Mouse (Mus musculus): ENCODE results near the gene Serpinc1. TPM values are rescaled to one million over a fixed set of nuclear protein-coding genes. Genes with fewer than 3 reads are reported as not detected.
"Not testable (repeated sequence)": the region's sequence is repeated elsewhere in the genome, so short reads cannot be mapped to it uniquely, and the experiment has no call there.

The Serpinc1 gene
- polyA plus RNA-seq, 1 experiment from 2014 or later: 3.9 TPM

DNA sequence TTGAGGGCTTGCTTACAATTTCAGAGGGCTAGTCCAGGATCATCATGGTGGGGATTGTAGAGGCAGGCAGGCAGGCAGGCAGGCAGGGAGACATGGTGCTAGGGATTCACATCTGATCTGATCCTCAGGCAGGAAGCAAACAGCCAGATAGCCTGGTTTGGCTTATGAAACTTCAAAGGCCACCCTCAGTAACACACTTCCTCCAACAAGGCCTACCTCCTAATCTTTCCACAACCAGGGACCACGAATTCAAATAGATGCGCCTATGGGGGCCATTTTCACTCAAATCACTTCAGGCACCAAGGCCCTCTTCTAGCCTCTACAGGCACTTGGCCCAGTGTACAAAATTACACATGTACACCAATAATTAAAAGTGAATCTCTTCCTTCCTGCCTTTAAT lies 48.8 kb downstream of the Serpinc1 start:
- Histone ChIP-seq H3K27ac (no peak overlapping the region), H3K4me1 (no peaks in the 10 kb centered on the region), H3K4me3 (no peak overlapping the region), H3K36me3 (peaks cover 48% of the 10 kb centered on the region), H3K27me3 (no peaks in the 10 kb centered on the region), H3K9me3 (no peaks in the 10 kb centered on the region), H3K4me2 (replicated peaks) (no peak overlapping the region), H3K9ac (no peak overlapping the region)
- 70% methylated on average over 2 of the region's 2 CpGs for WGBS
- ATAC-seq (ENCODE audit: low FRiP score, low read depth): no peak

DNA sequence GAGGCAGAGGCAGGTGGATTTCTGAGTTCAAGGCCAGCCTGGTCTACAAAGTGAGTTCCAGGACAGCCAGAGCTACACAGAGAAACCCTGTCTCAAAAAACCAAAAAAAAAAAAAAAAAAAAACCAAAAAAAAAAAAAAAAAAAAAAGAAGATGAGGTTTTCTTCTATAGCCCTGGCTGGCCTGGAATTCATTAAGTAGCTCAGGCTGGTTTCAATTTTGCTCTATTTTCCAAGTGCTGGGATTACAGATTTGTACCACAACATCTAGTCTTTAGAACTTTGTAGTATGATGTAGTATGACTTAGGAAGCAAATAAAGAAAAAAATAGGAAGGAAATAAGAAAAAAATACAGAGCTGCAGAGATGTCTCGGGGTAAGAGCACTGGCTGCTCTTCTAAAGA lies 50.0 kb downstream of the Serpinc1 start:
- WGBS: 62% methylated on average over 1 of the region's 1 CpGs
- ATAC-seq (ENCODE audit: low FRiP score, low read depth); H3K4me3 ChIP-seq; H3K4me2 ChIP-seq (replicated peaks); H3K27me3 ChIP-seq; H3K4me1 ChIP-seq; H3K9ac ChIP-seq; H3K9me3 ChIP-seq; H3K27ac ChIP-seq: not testable (repeated sequence)
- H3K36me3 ChIP-seq: peaks cover 52% of the 10 kb centered on the region

DNA sequence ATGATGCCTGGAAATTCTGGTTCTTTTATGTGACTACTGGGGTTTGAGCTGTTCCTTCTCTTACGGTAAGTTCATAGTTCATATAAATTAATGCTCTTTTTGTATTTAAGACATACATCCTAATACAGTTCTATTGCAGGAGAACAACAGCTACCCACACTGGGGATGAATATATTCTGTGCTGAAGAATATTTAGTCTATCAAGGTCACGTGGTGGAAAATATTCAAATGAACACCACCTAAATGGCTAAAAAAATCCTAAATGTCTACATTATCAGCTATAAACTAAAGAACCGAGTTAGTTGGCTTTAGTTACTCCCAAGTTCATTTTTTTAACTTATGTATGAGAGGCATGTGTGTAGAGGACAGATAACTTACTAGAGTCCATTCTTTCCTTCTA lies 51.7 kb downstream of the Serpinc1 start:
- ATAC-seq (ENCODE audit: low FRiP score, low read depth): no peak
- Histone ChIP-seq H3K4me2 (replicated peaks) (no peak overlapping the region), H3K9me3 (no peaks in the 10 kb centered on the region), H3K4me3 (no peak overlapping the region), H3K9ac (no peak overlapping the region), H3K4me1 (peaks cover 9% of the 10 kb centered on the region), H3K36me3 (peaks cover 44% of the 10 kb centered on the region), H3K27ac (no peak overlapping the region), H3K27me3 (no peaks in the 10 kb centered on the region)
- WGBS: 88% methylated on average over 3 of the region's 3 CpGs

DNA sequence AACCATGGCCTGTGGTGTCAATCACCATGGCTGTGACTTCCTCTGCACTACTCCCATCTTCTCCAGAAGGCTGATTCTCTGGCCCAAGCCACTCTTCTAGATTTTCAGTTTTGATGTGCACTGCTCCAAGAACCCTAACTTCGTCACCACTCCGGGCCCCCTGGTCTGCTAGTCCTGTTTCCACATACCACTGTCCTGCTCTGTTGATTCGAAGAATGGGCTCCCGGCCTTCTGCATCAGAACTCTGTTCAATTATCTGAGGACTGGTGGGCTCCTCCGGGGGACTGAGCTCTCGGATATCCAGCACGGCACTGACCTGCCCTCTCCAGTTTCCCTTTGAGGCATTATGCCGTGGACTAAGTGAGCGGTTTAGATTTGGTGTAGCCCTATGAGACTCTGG lies 53.5 kb downstream of the Serpinc1 start:
- Histone ChIP-seq H3K27me3 (no peaks in the 10 kb centered on the region), H3K36me3 (peaks cover 49% of the 10 kb centered on the region), H3K4me1 (peaks cover 9% of the 10 kb centered on the region), H3K4me3 (no peak overlapping the region), H3K4me2 (replicated peaks) (no peak overlapping the region), H3K9me3 (no peaks in the 10 kb centered on the region), H3K9ac (no peak overlapping the region), H3K27ac (no peak overlapping the region)
- ATAC-seq (ENCODE audit: low FRiP score, low read depth): no peak
- WGBS: 93% methylated on average over 9 of the region's 9 CpGs

DNA sequence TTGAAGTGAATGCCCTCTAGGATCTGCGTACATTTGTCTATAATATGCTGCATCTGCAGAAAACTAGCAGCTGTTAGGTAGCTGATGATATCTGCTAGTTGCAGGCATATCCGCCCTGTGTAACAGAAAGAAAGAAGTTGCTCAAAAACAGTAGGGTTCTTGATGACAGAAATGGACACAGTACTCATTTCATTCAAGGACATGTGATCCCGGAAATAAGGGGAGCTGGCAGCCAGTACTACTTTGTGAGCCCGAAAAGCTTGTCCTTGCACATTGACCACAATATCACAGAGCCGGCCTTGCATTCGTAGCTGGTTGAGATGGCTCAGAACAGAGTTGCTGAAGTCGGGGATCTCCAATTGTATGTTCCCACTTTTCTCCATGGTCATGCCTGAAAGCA lies 54.0 kb downstream of the Serpinc1 start:
- no peaks in the 10 kb centered on the region for H3K27me3 ChIP-seq
- peaks cover 47% of the 10 kb centered on the region for H3K36me3 ChIP-seq
- no peak overlapping the region for H3K4me3 ChIP-seq
- no peak overlapping the region for H3K4me2 ChIP-seq (replicated peaks)
- H3K9me3 ChIP-seq: no peaks in the 10 kb centered on the region
- H3K27ac ChIP-seq: no peak overlapping the region
- 94% methylated on average over 7 of the region's 7 CpGs for WGBS
- no peak for ATAC-seq (ENCODE audit: low FRiP score, low read depth)
- H3K9ac ChIP-seq: no peak overlapping the region; the same call in 1 of the 2 replicates
- peaks cover 10% of the 10 kb centered on the region for H3K4me1 ChIP-seq

DNA sequence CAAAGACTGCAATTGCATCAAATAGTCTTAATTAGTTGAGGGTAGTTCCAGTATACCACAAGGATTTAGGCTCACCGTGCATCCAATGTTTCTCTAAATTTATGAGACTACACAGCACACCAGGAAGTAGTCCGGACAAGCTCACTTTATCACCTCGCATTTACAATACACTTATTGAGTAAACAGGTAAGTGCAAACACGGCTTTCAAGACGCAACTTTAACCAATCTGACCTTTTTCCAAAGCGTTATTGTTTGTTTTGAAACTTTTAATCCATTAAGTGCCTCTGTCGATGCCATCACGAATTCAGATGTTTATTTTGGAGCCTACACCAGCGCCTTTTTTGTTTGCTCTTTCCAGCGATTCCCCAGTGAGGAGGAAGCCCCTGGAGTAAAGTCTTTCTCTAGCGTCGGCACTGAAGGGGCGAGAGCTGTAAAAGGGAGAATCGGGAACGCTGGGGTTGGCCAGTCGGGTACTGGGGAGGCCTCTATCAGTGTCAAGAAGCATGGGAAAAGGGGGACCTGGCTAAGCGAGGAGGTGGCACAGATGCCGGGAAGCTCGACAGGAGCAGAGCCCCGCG lies 55.6 kb downstream of the Serpinc1 start:
- peak overlapping the region; percentile 90 for H3K27ac ChIP-seq
- H3K4me2 ChIP-seq (replicated peaks): peak overlapping the region; percentile 73
- H3K4me3 ChIP-seq: peak overlapping the region; percentile 81
- no peak for ATAC-seq (ENCODE audit: low FRiP score, low read depth)
- peak overlapping the region; percentile 85 for H3K9ac ChIP-seq
- peaks cover 59% of the 10 kb centered on the region for H3K36me3 ChIP-seq
- peaks cover 18% of the 10 kb centered on the region for H3K4me1 ChIP-seq
- under 1% methylated on average over 21 of the region's 21 CpGs for WGBS
- H3K9me3 ChIP-seq: no peaks in the 10 kb centered on the region
- no peaks in the 10 kb centered on the region for H3K27me3 ChIP-seq

DNA sequence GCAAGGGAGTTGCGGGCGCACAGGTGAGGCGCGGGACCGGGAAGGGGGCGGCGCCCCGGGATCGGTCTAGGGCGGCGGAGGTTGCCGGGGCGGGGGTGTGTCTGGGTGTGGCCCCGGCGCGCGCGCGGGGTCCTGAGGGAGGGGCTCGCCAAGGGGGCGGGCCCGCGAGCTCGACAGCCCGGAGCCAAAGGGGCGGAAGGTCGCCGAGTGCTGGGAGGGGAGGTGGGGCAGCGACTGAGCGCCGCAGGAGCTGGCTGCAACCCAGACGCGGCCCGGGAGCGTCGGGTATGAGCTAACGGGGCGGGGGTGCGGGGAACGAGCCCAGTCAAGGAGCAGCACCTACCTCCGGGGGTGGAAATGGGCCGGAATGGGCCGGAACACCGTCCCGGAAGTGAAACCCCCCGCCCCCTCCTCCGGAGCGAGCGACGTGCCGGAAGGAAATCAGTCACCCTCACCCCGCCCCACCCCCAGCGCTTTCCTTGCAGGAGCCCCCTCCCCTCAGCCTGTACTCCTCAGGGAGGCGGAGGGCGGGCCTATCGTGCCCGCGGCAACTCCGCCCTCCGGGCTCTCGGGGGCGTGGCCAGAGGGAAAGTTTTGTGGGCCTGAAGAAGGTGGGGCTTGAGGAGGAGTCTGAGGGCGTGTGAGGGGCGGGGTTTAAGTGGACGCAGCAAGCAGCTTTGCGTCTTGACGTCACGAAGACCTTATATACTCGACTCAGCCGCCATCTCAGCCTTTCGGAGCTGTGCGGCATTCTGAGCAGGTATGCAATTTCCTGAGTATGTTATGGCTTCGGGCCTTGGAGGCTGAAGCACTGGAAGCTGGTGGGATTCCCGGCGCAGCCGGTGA lies 56.3 kb downstream of the Serpinc1 start, which contains the start of gene Zbtb37:
TSS of gene Zbtb37 (minus strand) at position 415 of the 846 bp plus-strand sequence.
- Histone ChIP-seq H3K9ac (peak within 1 kb of the TSS; percentile 98), H3K27me3 (no peaks in the 10 kb centered on the region), H3K36me3 (peaks cover 60% of the 10 kb centered on the region), H3K4me1 (peaks cover 18% of the 10 kb centered on the region), H3K9me3 (no peaks in the 10 kb centered on the region), H3K4me2 (replicated peaks) (peak within 1 kb of the TSS; percentile 89), H3K4me3 (peak within 1 kb of the TSS; percentile 81), H3K27ac (peak within 1 kb of the TSS; percentile 93)
- ATAC-seq (ENCODE audit: low FRiP score, low read depth): peak; percentile 93
- WGBS: under 1% methylated on average over 69 of the region's 76 CpGs

DNA sequence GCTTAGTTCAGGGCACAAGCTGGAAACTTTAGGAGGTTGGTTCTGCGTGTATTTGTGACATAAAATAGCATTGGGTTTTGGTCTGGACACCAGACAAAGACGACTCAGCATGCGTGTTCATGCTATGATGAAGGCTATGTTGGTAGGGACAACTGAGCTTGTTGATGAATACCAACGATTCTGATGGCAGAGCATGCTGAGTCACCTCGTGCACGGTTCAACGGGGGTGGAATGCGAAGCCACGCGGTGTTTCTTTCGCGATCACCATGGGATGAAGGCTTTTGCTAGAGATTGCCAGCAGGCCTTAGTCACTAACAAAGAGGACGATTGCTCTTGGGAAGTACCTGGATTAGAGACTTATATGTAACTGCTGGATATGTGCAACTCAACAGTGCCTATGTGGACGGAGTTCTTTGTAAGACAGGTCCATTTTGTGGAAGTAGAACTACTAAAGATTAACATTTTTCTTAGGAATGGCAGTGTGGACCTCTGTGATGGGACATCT lies 56.9 kb downstream of the Serpinc1 start:
- Histone ChIP-seq H3K9ac (peak overlapping the region; percentile 98), H3K4me1 (peaks cover 18% of the 10 kb centered on the region), H3K4me3 (peak overlapping the region; percentile 81), H3K9me3 (no peaks in the 10 kb centered on the region), H3K27ac (peak overlapping the region; percentile 93), H3K4me2 (replicated peaks) (peak overlapping the region; percentile 89), H3K36me3 (peaks cover 58% of the 10 kb centered on the region), H3K27me3 (no peaks in the 10 kb centered on the region)
- WGBS: 0% methylated on average over 14 of the region's 14 CpGs
- peak; percentile 18 for ATAC-seq (ENCODE audit: low FRiP score, low read depth)

DNA sequence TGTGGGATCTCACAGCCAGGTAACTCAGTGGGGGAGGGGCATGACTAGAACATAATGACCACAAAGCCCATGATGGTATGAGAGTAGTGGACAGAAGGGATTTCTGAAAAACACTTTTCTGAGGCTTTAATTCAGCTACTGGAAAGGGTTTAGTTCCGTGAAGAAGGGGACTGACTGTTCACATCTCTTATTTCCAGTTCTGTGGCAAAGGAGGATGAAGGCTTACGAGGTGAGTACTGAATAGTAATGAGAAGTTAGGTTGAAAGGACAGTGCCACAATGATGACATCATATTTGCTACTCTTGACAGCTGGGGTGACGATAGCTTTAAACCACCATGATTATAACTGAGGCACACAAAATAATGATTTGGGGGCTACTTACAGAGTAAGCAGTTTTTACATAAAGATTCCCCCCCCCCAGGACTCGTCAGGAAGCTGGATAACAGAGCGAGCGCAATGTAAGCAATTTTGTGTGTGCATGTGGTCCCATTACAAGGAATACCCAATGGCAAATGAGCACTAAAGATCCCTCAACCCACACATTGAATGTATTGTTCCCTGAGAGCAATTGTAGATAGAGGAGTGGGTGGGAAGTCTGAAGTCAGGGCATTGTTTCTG lies 57.5 kb downstream of the Serpinc1 start:
- peak overlapping the region; percentile 81 for H3K4me3 ChIP-seq
- peaks cover 56% of the 10 kb centered on the region for H3K36me3 ChIP-seq
- H3K9me3 ChIP-seq: no peaks in the 10 kb centered on the region
- peak overlapping the region; percentile 98 for H3K9ac ChIP-seq
- peaks cover 18% of the 10 kb centered on the region for H3K4me1 ChIP-seq
- H3K27ac ChIP-seq: peak overlapping the region; percentile 93
- no peaks in the 10 kb centered on the region for H3K27me3 ChIP-seq
- peak overlapping the region; percentile 89 for H3K4me2 ChIP-seq (replicated peaks)
- WGBS: 1% methylated on average over 6 of the region's 6 CpGs
- no peak for ATAC-seq (ENCODE audit: low FRiP score, low read depth)

DNA sequence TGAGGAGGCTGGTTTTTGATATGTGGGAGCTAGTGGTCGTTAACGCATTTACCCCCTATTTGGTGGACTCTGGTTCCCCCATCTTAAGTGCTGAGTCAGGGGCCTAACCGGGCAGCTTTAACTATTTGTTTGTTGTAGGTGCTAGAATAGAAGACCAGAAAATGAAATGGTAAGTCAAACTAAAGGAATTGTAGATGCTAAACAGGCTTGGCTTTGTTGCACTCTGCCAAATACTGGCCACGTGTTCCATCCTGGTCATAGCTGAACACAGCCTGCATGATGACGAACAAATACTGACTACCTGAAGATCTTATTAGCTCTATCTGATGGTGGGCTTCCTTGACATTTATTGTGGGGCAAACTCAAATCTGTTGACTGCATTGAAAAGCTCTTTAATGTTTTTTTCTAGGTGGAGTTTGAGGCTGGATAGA lies 58.0 kb downstream of the Serpinc1 start:
- no peak for ATAC-seq (ENCODE audit: low FRiP score, low read depth)
- no peaks in the 10 kb centered on the region for H3K9me3 ChIP-seq
- WGBS: 2% methylated on average over 5 of the region's 5 CpGs
- H3K27me3 ChIP-seq: no peaks in the 10 kb centered on the region
- peaks cover 54% of the 10 kb centered on the region for H3K36me3 ChIP-seq
- H3K4me3 ChIP-seq: peak overlapping the region; percentile 81
- peak overlapping the region; percentile 93 for H3K27ac ChIP-seq
- peaks cover 18% of the 10 kb centered on the region for H3K4me1 ChIP-seq
- peak overlapping the region; percentile 89 for H3K4me2 ChIP-seq (replicated peaks)
- H3K9ac ChIP-seq: peak overlapping the region; percentile 98

DNA sequence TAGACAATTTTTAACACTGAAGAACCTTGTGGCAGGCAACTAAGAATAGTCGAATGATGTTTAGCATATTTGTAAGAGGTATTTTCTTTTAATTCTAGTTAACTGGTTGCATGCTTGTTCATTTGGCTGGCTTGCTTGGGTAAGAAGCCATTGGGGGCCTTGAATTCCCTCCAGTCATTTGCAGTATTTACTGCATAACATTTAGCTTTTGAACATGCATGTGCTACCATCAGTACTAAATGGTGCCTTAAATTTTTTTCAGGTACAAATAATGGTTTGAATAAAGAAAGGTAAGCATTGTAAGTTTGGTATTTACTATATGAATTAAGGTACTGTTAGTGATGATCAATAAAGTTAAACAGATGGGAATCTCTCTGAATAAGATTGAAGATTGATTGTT lies 58.6 kb downstream of the Serpinc1 start:
- Histone ChIP-seq H3K9ac (peak overlapping the region; percentile 98), H3K27me3 (no peaks in the 10 kb centered on the region), H3K36me3 (peaks cover 48% of the 10 kb centered on the region), H3K4me1 (peaks cover 18% of the 10 kb centered on the region), H3K4me2 (replicated peaks) (peak overlapping the region; percentile 89), H3K4me3 (peak overlapping the region; percentile 81), H3K27ac (peak overlapping the region; percentile 93; the same call in 1 of the 2 replicates), H3K9me3 (no peaks in the 10 kb centered on the region)
- 0% methylated on average over 1 of the region's 1 CpGs for WGBS
- no peak for ATAC-seq (ENCODE audit: low FRiP score, low read depth)

DNA sequence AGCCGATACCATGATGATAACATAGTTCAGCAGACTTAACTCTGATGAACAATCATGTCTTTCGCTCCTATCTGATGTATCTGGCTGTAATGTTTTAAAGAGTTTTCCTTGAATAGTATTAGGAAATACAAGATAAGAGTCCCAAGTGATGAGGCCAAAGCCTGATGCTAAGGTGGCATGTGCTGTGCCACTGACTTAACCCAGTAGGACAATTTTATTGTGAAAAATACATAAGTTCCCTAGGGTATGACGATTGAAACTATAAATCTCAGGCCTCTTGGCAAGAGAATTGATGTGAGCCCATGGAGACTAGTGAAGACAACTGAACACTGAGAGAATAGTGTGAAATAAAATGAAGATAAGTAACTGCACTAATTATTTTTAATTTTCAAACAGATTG lies 59.2 kb downstream of the Serpinc1 start:
- H3K4me2 ChIP-seq (replicated peaks): peak overlapping the region; percentile 89
- H3K4me3 ChIP-seq: peak overlapping the region; percentile 81
- ATAC-seq (ENCODE audit: low FRiP score, low read depth): no peak
- no peaks in the 10 kb centered on the region for H3K9me3 ChIP-seq
- peak overlapping the region; percentile 65 for H3K9ac ChIP-seq
- WGBS: 22% methylated on average over 3 of the region's 3 CpGs
- H3K27me3 ChIP-seq: no peaks in the 10 kb centered on the region
- peaks cover 18% of the 10 kb centered on the region for H3K4me1 ChIP-seq
- peaks cover 42% of the 10 kb centered on the region for H3K36me3 ChIP-seq
- H3K27ac ChIP-seq: 0 out of 2 replicates have a peak overlapping the region, but pooled peaks have one; percentile 15

All from limb, embryonic 13.5 days (tissue).